Mouse (Mus musculus) stomach, embryonic 15.5 days (tissue): ENCODE results near the gene Gstt2. TPM values are rescaled to one million over a fixed set of nuclear protein-coding genes. Genes with fewer than 3 reads are reported as not detected.
A peak's percentile ranks its signal among the peaks of the same experiment; 100 is the strongest.
"Not testable (repeated sequence)": the region's sequence is repeated elsewhere in the genome, so short reads cannot be mapped to it uniquely, and the experiment has no call there.

Source experiments
- ATAC-seq: fragments of 200-750 bp; cut with Nextera tagmentation; 2 replicates; pipeline ENCODE4 v1.8.0; 2017; ENCODE audit warnings: low read depth, moderate number of reproducible peaks, moderate TSS enrichment; ENCODE audit not compliant: insufficient read depth, low FRiP score
- H3K27ac ChIP-seq: fragments of 300-500 bp; sonication (generic); 2 replicates; pipeline ENCODE4 v1.5.1; 2015; ENCODE audit warnings: mild to moderate bottlenecking, inconsistent platforms
- H3K27me3 ChIP-seq: fragments of 300-500 bp; sonication (generic); replicated peaks from 2 replicates; pipeline ENCODE4 v1.6.1; 2015; ENCODE audit warnings: inconsistent platforms
- H3K36me3 ChIP-seq: fragments of 300-500 bp; sonication (generic); 2 replicates; pipeline ENCODE4 v1.6.1; 2015; ENCODE audit warnings: inconsistent platforms
- H3K4me1 ChIP-seq: fragments of 300-500 bp; sonication (generic); 2 replicates; pipeline ENCODE4 v1.6.1; 2015; ENCODE audit warnings: inconsistent platforms
- H3K4me2 ChIP-seq: fragments of 300-500 bp; sonication (generic); 2 replicates; pipeline ENCODE4 v1.6.1; 2015; ENCODE audit warnings: mild to moderate bottlenecking, inconsistent platforms
- H3K4me3 ChIP-seq: fragments of 300-500 bp; sonication (generic); replicated peaks from 2 replicates; pipeline ENCODE4 v1.5.1; 2015; ENCODE audit warnings: inconsistent platforms
- H3K9ac ChIP-seq: fragments of 300-500 bp; sonication (generic); 2 replicates; pipeline ENCODE4 v1.6.1; 2015; ENCODE audit warnings: inconsistent platforms
- H3K9me3 ChIP-seq: fragments of 300-500 bp; sonication (generic); 2 replicates; pipeline ENCODE4 v1.6.1; 2016; ENCODE audit warnings: inconsistent platforms
- WGBS: fragments of 180-500 bp; shearing (Covaris S2); methylation state at CpG from one replicate; pipeline ENCODE4 v1.1.7; 2015; 5-methylcytosine and 5-hydroxymethylcytosine counted together
- polyA plus RNA-seq: library from polyadenylated mRNA; unstranded; fragments of >200 nt; fragmentation: Nextera tagmentation; extraction: Ambion mirVana; gene quantifications from 2 replicates; pipeline ENCODE4 v1.2.1, GENCODE M21; 2015

Gene Gstt2
- polyA plus RNA-seq, 1 experiment from 2014 or later = 58.7 TPM

GRCm38 (mm10) chr10:75853452-75853851, 16.2 kb upstream of the Gstt2 start:
- no peaks in the 10 kb centered on the region for H3K9me3 ChIP-seq
- no peak overlapping the region for H3K9ac ChIP-seq
- no peak overlapping the region for H3K27ac ChIP-seq
- H3K27me3 ChIP-seq = no peaks in the 10 kb centered on the region
- WGBS = 36% methylated on average over 10 of the region's 10 CpGs
- H3K4me1 ChIP-seq = 0 out of 2 replicates have a peak, but pooled peaks cover 9% of the 10 kb centered on the region
- no peak for ATAC-seq
- peaks cover 6% of the 10 kb centered on the region; the same call in 1 of the 2 replicates for H3K36me3 ChIP-seq
- H3K4me2 ChIP-seq = no peak overlapping the region
- H3K4me3 ChIP-seq = no peak overlapping the region

- 0 out of 2 replicates have a peak, but pooled peaks have one; percentile 32 for ATAC-seq
- H3K9me3 ChIP-seq = no peaks in the 10 kb centered on the region
- H3K9ac ChIP-seq = no peak overlapping the region
- WGBS = 76% methylated on average over 12 of the region's 12 CpGs
- H3K4me3 ChIP-seq = no peak overlapping the region
- H3K4me1 ChIP-seq = 0 out of 2 replicates have a peak, but pooled peaks cover 7% of the 10 kb centered on the region
- H3K27ac ChIP-seq = no peak overlapping the region
- peaks cover 5% of the 10 kb centered on the region; the same call in 1 of the 2 replicates for H3K36me3 ChIP-seq
- H3K27me3 ChIP-seq = no peaks in the 10 kb centered on the region
- H3K4me2 ChIP-seq = no peak overlapping the region
Observed at GRCm38 (mm10) chr10:75852539-75853125, 15.4 kb upstream of the Gstt2 start.

- no peak overlapping the region for H3K4me3 ChIP-seq
- H3K4me2 ChIP-seq = no peak overlapping the region
- no peaks in the 10 kb centered on the region for H3K27me3 ChIP-seq
- no peak overlapping the region for H3K9ac ChIP-seq
- no peak overlapping the region for H3K27ac ChIP-seq
- no peak for ATAC-seq
- H3K36me3 ChIP-seq = no peaks in the 10 kb centered on the region
- 0 out of 2 replicates have a peak, but pooled peaks cover 7% of the 10 kb centered on the region for H3K4me1 ChIP-seq
- H3K9me3 ChIP-seq = no peaks in the 10 kb centered on the region
- WGBS = 41% methylated on average over 3 of the region's 3 CpGs
Observed at GRCm38 (mm10) chr10:75851681-75852080, 14.5 kb upstream of the Gstt2 start.

- H3K36me3 ChIP-seq = no peaks in the 10 kb centered on the region
- H3K4me3 ChIP-seq = no peak overlapping the region
- H3K27ac ChIP-seq = no peak overlapping the region
- H3K9ac ChIP-seq = no peak overlapping the region
- ATAC-seq = no peak
- no peak overlapping the region for H3K4me2 ChIP-seq
- 10% methylated on average over 6 of the region's 6 CpGs for WGBS
- no peaks in the 10 kb centered on the region for H3K27me3 ChIP-seq
- H3K9me3 ChIP-seq = no peaks in the 10 kb centered on the region
- H3K4me1 ChIP-seq = 0 out of 2 replicates have a peak, but pooled peaks cover 7% of the 10 kb centered on the region
Observed at GRCm38 (mm10) chr10:75851076-75851475, 13.9 kb upstream of the Gstt2 start.

- Histone ChIP-seq H3K9me3 (no peaks in the 10 kb centered on the region), H3K27me3 (no peaks in the 10 kb centered on the region), H3K4me1 (0 out of 2 replicates have a peak, but pooled peaks cover 7% of the 10 kb centered on the region), H3K4me3 (no peak overlapping the region), H3K27ac (no peak overlapping the region), H3K4me2 (no peak overlapping the region), H3K9ac (no peak overlapping the region), H3K36me3 (no peaks in the 10 kb centered on the region)
- ATAC-seq = no peak
- 33% methylated on average over 3 of the region's 3 CpGs for WGBS
Observed at GRCm38 (mm10) chr10:75848382-75848781, 11.2 kb upstream of the Gstt2 start.

GRCm38 (mm10) chr10:75845306-75845930, 8.2 kb upstream of the Gstt2 start:
- peak; percentile 92 for ATAC-seq
- H3K4me2 ChIP-seq = no peak overlapping the region
- H3K4me3 ChIP-seq = no peak overlapping the region
- H3K9me3 ChIP-seq = no peaks in the 10 kb centered on the region
- H3K27ac ChIP-seq = no peak overlapping the region
- 68% methylated on average over 6 of the region's 6 CpGs for WGBS
- H3K9ac ChIP-seq = no peak overlapping the region
- no peaks in the 10 kb centered on the region for H3K4me1 ChIP-seq
- no peaks in the 10 kb centered on the region for H3K27me3 ChIP-seq
- no peaks in the 10 kb centered on the region for H3K36me3 ChIP-seq

GRCm38 (mm10) chr10:75844800-75845199, 7.6 kb upstream of the Gstt2 start:
- Histone ChIP-seq H3K4me3 (no peak overlapping the region), H3K9ac (no peak overlapping the region), H3K36me3 (no peaks in the 10 kb centered on the region), H3K9me3 (no peaks in the 10 kb centered on the region), H3K27ac (no peak overlapping the region), H3K4me1 (no peaks in the 10 kb centered on the region), H3K4me2 (no peak overlapping the region), H3K27me3 (no peaks in the 10 kb centered on the region)
- 56% methylated on average over 1 of the region's 1 CpGs for WGBS
- no peak for ATAC-seq

DNA sequence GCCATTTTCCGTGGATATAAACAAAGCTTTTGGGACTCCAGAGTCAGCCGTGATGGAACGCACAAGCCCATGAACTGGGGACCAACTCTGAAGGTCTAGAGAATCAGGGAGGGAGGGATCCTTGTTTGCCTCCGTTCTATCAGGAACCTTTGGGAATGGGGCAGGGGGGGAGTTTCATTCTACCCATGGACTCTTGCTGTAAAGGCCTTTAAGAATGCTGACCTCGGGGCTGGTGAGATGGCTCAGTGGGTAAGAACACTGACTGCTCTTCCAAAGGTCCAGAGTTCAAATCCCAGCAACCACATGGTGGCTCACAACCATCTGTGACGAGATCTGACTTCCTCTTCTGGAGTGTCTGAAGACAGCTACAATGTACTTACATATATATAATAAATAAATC, 6.7 kb upstream of the Gstt2 start:
- H3K4me3 ChIP-seq, H3K27ac ChIP-seq, H3K36me3 ChIP-seq, ATAC-seq, H3K4me2 ChIP-seq, H3K9me3 ChIP-seq, H3K4me1 ChIP-seq, H3K27me3 ChIP-seq, H3K9ac ChIP-seq: not testable (repeated sequence)
- WGBS = 78% methylated on average over 6 of the region's 6 CpGs

- H3K27ac ChIP-seq = no peak overlapping the region
- H3K27me3 ChIP-seq = no peaks in the 10 kb centered on the region
- peaks cover 11% of the 10 kb centered on the region for H3K4me1 ChIP-seq
- no peak overlapping the region for H3K4me2 ChIP-seq
- H3K4me3 ChIP-seq = no peak overlapping the region
- H3K9me3 ChIP-seq = no peaks in the 10 kb centered on the region
- no peaks in the 10 kb centered on the region for H3K36me3 ChIP-seq
- H3K9ac ChIP-seq = no peak overlapping the region
- 79% methylated on average over 10 of the region's 10 CpGs for WGBS
- no peak for ATAC-seq
Observed at GRCm38 (mm10) chr10:75839092-75839491, 1.9 kb upstream of the Gstt2 start.

DNA sequence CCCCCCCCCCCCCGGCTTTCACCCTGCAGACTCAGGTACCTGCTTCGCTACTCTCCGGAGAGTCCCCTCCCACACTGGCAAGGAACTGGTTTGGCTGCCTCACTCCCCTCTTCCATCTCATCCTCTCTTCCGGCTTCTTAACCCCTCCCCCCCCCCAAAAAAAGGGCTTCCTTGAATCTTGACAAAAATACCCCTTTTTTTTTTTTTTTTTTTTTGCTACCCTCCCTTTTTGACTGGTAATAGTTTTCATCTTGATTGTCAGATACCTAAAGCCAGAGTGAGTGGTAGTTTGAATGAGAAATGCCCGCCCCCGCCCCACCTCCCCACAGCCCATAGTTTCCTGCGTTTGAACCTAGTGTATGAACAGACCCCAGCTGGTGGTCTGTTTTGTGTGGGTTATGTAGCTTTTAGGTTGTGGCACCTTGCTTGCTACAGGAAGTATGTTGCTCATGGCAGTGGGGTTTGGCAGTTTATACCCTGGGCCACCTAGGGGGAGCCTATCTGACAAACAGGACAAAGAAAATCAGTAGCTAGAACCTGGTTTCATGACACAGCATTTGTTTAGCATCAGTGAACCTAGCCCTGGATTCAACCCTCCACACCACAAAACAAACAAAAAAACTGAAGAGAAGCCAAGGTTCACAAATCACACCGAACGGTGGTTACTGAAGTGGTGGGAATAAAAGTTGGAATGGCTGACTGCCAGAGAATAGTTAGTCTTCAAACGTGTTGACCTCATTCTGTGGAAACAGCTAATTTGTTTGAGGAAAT, 1.3 kb downstream of the Gstt2 start:
- Histone ChIP-seq H3K4me2 (peak overlapping the region; percentile 82), H3K36me3 (no peaks in the 10 kb centered on the region), H3K9me3 (no peaks in the 10 kb centered on the region), H3K27me3 (no peaks in the 10 kb centered on the region), H3K4me1 (peaks cover 14% of the 10 kb centered on the region), H3K9ac (no peak overlapping the region), H3K27ac (peak overlapping the region; percentile 86), H3K4me3 (peak overlapping the region; percentile 48)
- no peak; the same call in 1 of the 2 replicates for ATAC-seq
- WGBS = 16% methylated on average over 9 of the region's 10 CpGs

- no peak overlapping the region; the same call in 1 of the 2 replicates for H3K9ac ChIP-seq
- ATAC-seq = peak; percentile 32; the same call in 1 of the 2 replicates
Observed at GRCm38 (mm10) chr10:75835307-75835706, 1.9 kb downstream of the Gstt2 start.

GRCm38 (mm10) chr10:75834721-75835120, 2.5 kb downstream of the Gstt2 start:
- peak overlapping the region; percentile 77 for H3K27ac ChIP-seq
- peak overlapping the region; percentile 48 for H3K4me3 ChIP-seq
- peak overlapping the region; percentile 82 for H3K4me2 ChIP-seq
- WGBS = 11% methylated on average over 9 of the region's 9 CpGs
- H3K9ac ChIP-seq = peak overlapping the region; percentile 24; the same call in 1 of the 2 replicates
- no peaks in the 10 kb centered on the region for H3K9me3 ChIP-seq
- H3K4me1 ChIP-seq = peaks cover 14% of the 10 kb centered on the region
- ATAC-seq = no peak
- H3K27me3 ChIP-seq = no peaks in the 10 kb centered on the region
- no peaks in the 10 kb centered on the region for H3K36me3 ChIP-seq

More at GRCm38 (mm10) chr10:75835307-75835706, 1.9 kb downstream of the Gstt2 start:
- Histone ChIP-seq H3K36me3 (no peaks in the 10 kb centered on the region), H3K4me1 (peaks cover 14% of the 10 kb centered on the region), H3K4me3 (peak overlapping the region; percentile 48), H3K4me2 (peak overlapping the region; percentile 82), H3K27me3 (no peaks in the 10 kb centered on the region), H3K27ac (peak overlapping the region; percentile 77), H3K9me3 (no peaks in the 10 kb centered on the region)
- WGBS = 1% methylated on average over 10 of the region's 10 CpGs
